Mouse (Mus musculus): ENCODE results near the gene H2-DMa. TPM values are rescaled to one million over a fixed set of nuclear protein-coding genes. Genes with fewer than 3 reads are reported as not detected.
"Not testable (repeated sequence)": the region's sequence is repeated elsewhere in the genome, so short reads cannot be mapped to it uniquely, and the experiment has no call there.

The H2-DMa gene
- total RNA-seq, 4 experiments from 2014 or later, result 2.2 to 3.9 (median 3.7) TPM

GRCm38 (mm10) chr17:34126826-34127420 lies 7.6 kb downstream of the H2-DMa start:
- no peak for DNase-seq (ENCODE audit: low spot score)

DNA sequence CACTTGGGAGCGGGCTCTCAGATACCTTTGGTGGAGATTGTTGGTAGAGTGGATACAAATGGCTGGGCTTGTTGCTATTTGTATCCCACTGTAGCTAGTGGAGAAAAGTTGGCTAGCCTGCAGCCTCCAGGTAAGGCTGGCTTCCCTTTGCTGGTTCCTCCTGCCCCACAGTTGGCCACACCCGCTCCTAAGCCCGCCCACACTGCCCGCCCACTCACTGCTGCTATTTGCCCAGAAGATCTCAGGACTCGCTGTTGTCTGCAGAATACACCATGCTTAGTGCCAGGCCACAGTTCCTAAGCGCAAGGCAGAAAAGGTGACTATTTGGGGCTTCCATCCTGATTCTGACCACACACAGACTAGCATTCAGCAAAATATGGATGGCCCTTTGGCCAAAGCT lies 8.1 kb downstream of the H2-DMa start:
- no peak for DNase-seq (ENCODE audit: low spot score)

- DNase-seq (ENCODE audit: low spot score), result no peak
Measured at GRCm38 (mm10) chr17:34128264-34128937, 9.1 kb downstream of the H2-DMa start.

DNA sequence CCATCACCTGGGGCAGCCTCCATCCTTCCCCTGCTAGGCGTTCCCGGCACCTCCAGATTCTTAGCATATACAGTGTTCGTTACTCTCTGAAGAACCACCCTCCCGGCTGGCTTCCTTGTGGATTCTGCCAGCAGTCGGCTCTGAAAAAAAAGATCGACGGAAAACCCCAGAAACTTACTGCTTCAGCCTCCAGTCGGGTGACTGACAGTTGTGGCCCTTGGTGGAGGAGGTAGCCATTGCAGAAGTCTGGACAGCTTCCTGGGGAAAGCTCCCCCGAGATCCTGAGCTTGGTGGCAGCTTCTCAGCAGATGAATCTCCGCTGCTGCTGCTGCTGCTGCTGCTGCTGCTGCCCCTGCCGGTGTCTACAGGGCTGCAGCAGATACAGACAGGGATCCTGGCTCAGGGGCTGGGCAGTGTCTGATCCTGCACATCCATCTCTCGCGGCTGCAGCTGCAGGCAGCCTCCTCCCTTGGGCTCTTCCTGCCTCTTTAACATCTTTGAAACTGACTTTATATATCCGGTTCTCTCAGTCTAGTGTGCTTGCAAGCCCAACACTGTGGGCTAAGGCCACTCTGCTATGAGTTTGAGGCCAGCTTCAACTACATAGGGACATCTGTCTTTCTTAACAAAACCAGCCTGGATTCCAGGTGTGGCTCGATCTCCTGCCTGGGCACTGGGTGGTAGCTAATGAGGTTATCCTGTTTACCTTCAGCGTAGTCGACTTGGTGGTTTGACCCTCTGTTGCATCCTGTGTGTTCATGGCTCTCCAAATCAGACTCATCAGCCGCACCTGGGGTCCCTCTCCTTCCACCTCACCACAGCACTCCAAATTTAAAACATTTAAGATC lies 9.8 kb downstream of the H2-DMa start:
- no peak for DNase-seq (ENCODE audit: low spot score)

- DNase-seq (ENCODE audit: low spot score), result no peak
Measured at GRCm38 (mm10) chr17:34130073-34130947, 11.0 kb downstream of the H2-DMa start.

DNA sequence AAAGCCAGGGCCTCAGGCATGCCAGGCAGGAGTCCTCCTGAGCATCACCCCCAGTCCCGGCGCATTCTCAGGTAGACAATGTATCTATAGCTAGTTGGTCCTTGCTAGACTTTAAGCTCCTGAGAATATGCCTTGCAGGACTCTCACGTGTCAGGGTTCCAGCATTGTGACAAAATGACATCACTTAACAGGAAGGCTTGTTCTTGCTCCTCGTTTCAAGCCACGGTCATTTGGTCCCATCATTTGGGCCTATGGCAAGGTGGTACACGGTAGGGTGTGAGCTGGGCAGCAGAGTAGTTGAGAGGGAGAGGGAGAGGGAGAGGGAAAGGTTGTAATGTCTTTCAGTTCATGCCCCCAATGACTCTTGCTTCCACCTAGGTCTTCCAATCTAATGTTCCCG lies 12.6 kb downstream of the H2-DMa start:
- no peak for DNase-seq (ENCODE audit: low spot score)

- no peak for DNase-seq (ENCODE audit: low spot score)
Measured at GRCm38 (mm10) chr17:34133289-34133688, 13.9 kb downstream of the H2-DMa start.

DNA sequence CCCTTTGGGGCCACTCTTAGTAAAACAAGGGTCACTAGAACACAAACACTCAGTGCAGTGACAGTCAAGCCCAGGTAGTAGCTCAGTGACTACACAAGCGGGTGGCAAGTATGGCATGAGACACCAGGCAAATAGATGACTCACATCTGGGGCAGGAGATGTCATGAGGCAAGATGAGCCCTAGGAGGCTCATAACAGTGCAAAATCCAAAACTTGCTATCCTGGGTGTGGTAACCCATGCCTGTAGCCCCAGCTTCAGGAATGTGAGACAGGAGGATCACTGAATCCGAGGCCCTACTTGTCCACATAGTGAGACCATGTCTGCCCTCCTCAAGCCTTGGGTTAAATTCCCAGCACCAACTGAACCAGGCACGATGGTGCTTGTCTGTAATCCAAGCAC lies 15.1 kb downstream of the H2-DMa start:
- DNase-seq (ENCODE audit: low spot score), result no peak

DNA sequence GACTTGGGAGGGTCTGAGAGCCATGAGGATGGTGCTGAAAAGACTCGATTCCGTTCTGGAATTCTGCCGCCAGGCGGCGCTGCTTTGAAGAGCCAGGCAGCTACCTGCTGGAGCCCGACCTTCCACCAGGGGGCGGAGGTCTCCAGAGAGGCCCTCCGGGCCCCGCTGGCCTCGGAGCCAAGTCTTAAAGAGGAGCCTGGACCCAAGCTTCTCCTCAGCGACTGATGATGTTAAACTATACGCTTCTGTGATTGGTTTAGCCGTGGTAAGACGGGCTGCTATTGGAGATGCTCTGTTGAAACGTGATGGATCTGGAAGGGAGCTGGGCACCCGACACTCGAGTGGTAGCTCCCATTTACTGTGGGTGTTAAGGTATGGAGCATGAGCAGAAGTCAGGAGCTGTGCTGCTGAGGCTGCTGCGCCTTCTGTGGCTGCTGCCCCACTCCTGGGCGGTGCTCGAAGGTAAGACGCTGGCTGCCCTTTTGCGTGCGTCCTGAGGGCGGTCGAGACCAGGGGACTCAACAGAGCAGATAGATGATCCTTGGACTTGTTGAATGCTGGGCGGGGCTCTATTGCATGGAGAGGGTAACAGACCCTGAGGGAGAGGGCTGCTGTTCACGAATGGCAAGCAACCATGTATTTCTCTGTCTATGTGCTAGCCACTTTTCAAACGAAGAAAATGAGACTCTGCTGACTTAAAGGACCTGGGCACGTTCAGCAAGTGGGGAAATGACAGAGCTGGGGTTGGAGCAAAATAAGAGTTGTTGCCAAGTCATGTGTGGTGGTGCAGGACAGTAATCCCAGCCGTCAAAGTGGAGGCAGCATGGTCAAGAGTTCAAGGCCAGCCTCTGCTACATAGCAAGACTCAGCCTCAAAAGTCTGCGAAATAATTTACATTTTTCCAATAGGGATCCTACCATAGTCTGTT lies 16.2 kb downstream of the H2-DMa start:
- peak; percentile 100 for DNase-seq (ENCODE audit: low spot score)

- no peak for DNase-seq (ENCODE audit: low spot score)
Measured at GRCm38 (mm10) chr17:34137601-34138000, 18.3 kb downstream of the H2-DMa start.

DNA sequence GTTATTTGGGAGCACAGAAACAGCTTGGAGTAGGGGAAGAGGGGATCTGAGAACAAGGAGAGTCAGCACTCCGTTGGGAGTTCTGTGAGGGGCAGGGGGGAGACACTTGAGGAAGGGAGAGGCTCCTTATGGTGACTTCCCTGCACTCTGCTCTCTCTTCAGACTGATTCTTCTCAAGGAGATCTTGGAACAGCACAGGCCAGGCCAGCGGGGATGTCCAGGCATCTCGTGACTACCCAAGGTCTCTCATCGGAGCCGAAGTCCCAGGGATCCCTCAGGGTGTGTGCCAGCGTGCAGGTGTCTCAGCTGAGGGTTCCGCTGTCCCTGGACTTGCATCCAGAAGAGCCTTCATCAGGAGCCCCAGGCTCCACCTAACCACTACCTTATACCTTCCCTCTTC lies 19.3 kb downstream of the H2-DMa start:
- no peak for DNase-seq (ENCODE audit: low spot score)

DNA sequence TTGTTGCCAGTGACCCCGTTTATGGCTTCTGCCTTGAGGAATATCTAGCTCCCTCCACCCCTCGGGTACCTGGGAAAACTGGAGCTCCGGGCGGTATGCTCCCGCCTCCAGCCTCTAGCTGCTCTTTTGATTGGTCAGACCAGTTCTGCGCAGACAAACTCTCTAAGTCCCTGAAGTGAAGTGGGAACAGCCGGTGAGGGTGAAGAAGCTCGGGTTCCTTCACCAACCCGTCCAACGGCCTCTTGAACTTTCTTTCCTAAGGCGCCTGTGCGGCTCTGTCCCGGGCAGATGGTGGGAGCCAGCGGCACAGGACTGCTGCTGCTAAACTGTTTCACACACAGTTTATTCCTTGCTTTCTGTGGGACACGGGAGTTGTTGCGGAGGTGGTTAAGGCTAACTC lies 20.1 kb downstream of the H2-DMa start:
- no peak for DNase-seq (ENCODE audit: low spot score)

DNA sequence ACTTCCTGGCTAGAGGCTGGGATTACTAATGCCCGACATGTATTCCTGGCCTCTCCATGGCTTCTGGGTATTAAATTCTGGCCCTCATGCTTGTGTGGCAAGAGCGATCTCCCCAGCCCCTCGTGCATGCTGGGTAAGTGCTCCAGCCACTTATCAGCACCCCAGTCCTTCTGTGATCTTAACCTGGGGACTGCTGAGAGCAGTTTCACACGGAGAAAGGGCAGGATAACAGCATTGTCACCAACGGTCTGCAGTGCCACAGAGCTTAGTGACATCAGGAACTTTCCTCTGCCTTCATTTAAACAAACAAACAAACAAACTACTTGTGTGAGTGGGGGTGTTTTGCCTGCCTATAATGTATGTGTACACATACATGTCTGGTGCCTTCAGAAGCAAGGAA lies 20.9 kb downstream of the H2-DMa start:
- DNase-seq (ENCODE audit: low spot score), result no peak

DNA sequence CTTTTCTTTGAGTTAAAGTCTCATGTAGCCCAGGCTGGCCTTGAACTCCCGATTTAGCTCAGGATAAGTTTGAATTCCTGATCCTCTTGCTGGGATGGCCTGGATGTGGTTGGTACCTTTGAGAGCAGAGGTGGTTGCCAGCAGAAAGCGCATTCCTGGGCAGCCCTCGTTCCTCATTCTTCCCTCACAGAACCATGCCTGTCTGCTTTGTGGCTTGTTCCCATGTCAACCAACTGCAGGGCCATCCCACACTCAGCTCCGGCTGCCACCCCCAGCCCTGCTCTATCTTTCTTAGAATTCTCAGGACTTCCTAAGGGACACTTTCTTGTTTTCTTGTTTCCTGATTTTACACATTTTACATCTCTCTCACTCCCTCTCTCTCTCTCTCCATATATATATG lies 22.1 kb downstream of the H2-DMa start:
- no peak for DNase-seq (ENCODE audit: low spot score)

- DNase-seq (ENCODE audit: low spot score), result no peak
Measured at GRCm38 (mm10) chr17:34142456-34143010, 23.2 kb downstream of the H2-DMa start.

- DNase-seq (ENCODE audit: low spot score), result peak; percentile 57
Measured at GRCm38 (mm10) chr17:34143033-34143432, 23.7 kb downstream of the H2-DMa start, which contains the start of gene H2-DMb2. TSS of gene H2-DMb2 (plus strand) at chr17:34143307.

DNA sequence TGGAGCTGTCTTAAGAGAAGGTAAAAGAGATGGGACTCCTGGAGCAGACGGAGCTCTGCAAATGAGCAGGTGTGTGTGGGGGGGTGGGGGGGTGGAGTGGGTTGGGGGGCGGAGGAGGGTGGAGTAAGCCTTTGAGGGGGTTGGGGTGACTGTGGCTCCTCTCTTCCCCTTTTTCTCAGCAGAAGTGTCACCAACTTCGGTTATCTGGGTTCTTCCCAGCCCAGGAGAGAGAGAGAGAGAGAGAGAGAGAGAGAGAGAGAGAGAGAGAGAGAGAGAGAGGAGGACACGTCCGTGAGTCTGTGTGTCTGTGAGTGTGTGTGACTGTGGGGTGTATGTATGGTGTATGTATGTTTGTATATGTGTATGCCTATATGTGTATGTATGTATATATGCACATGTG lies 24.1 kb downstream of the H2-DMa start:
- no peak for DNase-seq (ENCODE audit: low spot score)

DNA sequence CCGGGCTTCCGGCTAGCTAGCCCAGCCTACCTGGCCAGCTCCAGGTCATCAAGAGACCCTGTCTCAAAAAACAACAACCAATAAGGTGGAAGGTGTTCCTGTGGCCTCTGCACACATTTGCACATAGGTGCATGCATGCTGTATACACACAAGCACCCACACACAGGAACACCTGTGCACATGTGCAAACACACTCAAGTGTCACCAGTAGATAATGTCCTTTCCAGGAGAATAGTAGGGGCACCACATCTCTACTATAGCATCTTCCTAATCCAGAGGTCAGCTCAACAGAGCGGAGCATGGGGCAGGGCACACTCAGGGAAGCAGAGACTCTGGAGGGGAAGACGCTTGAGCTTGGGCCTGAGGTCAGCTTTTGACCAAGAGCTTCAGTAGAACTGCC lies 24.9 kb downstream of the H2-DMa start:
- not testable (repeated sequence) for DNase-seq (ENCODE audit: low spot score)

DNA sequence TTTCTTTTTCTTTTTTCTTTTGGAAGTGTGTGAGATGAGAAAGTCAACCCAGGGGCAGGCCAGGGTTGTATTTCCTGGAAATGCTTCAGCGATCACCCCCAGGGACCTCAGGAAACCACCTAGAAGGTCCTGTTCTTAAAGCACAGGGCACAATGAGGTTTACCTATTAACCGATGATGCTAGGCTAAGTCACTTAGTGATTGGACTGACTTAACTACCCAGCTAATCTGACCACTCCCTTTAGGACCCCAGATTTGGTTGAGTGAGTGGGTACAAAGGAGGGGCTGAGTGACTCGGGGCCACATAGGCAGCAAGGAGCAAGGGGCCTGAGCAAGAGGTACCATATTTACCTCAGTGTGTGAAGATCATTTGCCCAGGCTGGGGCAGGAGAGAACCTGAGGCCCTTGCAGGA lies 25.6 kb downstream of the H2-DMa start:
- no peak for DNase-seq (ENCODE audit: low spot score)

- DNase-seq (ENCODE audit: low spot score), result peak; percentile 62
Measured at GRCm38 (mm10) chr17:34152923-34153322, 33.6 kb downstream of the H2-DMa start, which contains the start of gene H2-DMb1. TSS of gene H2-DMb1 (plus strand) at chr17:34153072.
